8 mouse cellular contexts compared by ENCODE assay signal in genomic region chr6:134470857-134471256, GRCm38 (mm10).
DNase-seq lines count a peak whose midpoint lies in the region; ATAC-seq and TF ChIP-seq lines count a peak whose summit lies in the region.

No protein-coding gene starts in this region.

- no peaks in the 10 kb centered on the region for H3K9me3 ChIP-seq in lung, embryonic 15.5 days
- H3K9me3 ChIP-seq in stomach, postnatal 0 days (ENCODE audit: control insufficient read depth, low read length) = no peaks in the 10 kb centered on the region
- H3K9me3 ChIP-seq in hindbrain, embryonic 16.5 days (ENCODE audit: control insufficient read depth, low read length) = no peaks in the 10 kb centered on the region

- no peak overlapping the region for H3K9ac ChIP-seq in lung, embryonic 15.5 days
- H3K9ac ChIP-seq in stomach, postnatal 0 days (ENCODE audit: low read length) = no peak overlapping the region
- H3K9ac ChIP-seq in hindbrain, embryonic 16.5 days (ENCODE audit: low read depth, low read length) = no peak overlapping the region

- peak; percentile 69 for DNase-seq in layer of hippocampus, adult 11-12 months (ENCODE audit: low spot score)
- no peak for DNase-seq in layer of hippocampus, adult 9-10 months (ENCODE audit: low spot score)
- peak; percentile 72 for DNase-seq in ZHBTc4 (ENCODE audit: low read depth, low spot score)
- DNase-seq in heart, adult 11 months = peak; percentile 97
- peak; percentile 69 to 71 for DNase-seq in kidney, postnatal 25 days
- peak; percentile 74 for DNase-seq in stomach, postnatal 0 days (ENCODE audit: low spot score)

- TF ChIP-seq EP300 in stomach, postnatal 0 days (optimal IDR thresholded peaks at IDR 0.05) = no peak

- H3K4me2 ChIP-seq in lung, embryonic 15.5 days = no peak overlapping the region
- H3K4me2 ChIP-seq in stomach, postnatal 0 days (replicated peaks; ENCODE audit: low read depth) = no peak overlapping the region
- H3K4me2 ChIP-seq in hindbrain, embryonic 16.5 days (ENCODE audit: low read length) = no peak overlapping the region

- peak; percentile 86 for ATAC-seq in lung, embryonic 15.5 days (ENCODE audit: borderline replicate concordance, extremely low read depth, low FRiP score, low TSS enrichment)
- peak; percentile 70; the same call in 1 of the 2 replicates for ATAC-seq in stomach, postnatal 0 days (ENCODE audit: low FRiP score, low TSS enrichment)
- no peak; the same call in 1 of the 2 replicates for ATAC-seq in hindbrain, embryonic 16.5 days

- H3K27me3 ChIP-seq in lung, embryonic 15.5 days = no peaks in the 10 kb centered on the region
- no peaks in the 10 kb centered on the region for H3K27me3 ChIP-seq in stomach, postnatal 0 days (ENCODE audit: control insufficient read depth, insufficient read depth, low read length)
- no peaks in the 10 kb centered on the region for H3K27me3 ChIP-seq in hindbrain, embryonic 16.5 days (replicated peaks; ENCODE audit: control insufficient read depth, insufficient read depth, low read length)

- 28% methylated on average over 14 of the region's 14 CpGs for WGBS in lung, embryonic 15.5 days
- WGBS in stomach, postnatal 0 days = 45% methylated on average over 14 of the region's 14 CpGs
- WGBS in hindbrain, embryonic 16.5 days = 81% methylated on average over 14 of the region's 14 CpGs

- no peak for TF ChIP-seq CTCF in stomach, postnatal 0 days (IDR thresholded peaks at IDR 0.05; ENCODE audit: low read depth)

- peaks cover 32% of the 10 kb centered on the region for H3K36me3 ChIP-seq in lung, embryonic 15.5 days
- H3K36me3 ChIP-seq in stomach, postnatal 0 days (ENCODE audit: control insufficient read depth, insufficient read depth, low read length) = 0 out of 2 replicates have a peak, but pooled peaks cover 5% of the 10 kb centered on the region
- peaks cover 4% of the 10 kb centered on the region; the same call in 1 of the 2 replicates for H3K36me3 ChIP-seq in hindbrain, embryonic 16.5 days (ENCODE audit: control insufficient read depth, insufficient read depth, low read length)

- no peak overlapping the region for H3K4me3 ChIP-seq in lung, embryonic 15.5 days
- no peak overlapping the region for H3K4me3 ChIP-seq in stomach, postnatal 0 days (ENCODE audit: low read depth, low read length)
- no peak overlapping the region for H3K4me3 ChIP-seq in hindbrain, embryonic 16.5 days (ENCODE audit: low read length)

- peaks cover 7% of the 10 kb centered on the region for H3K4me1 ChIP-seq in lung, embryonic 15.5 days
- no peaks in the 10 kb centered on the region for H3K4me1 ChIP-seq in stomach, postnatal 0 days (replicated peaks; ENCODE audit: control insufficient read depth, insufficient read depth)
- no peaks in the 10 kb centered on the region for H3K4me1 ChIP-seq in hindbrain, embryonic 16.5 days (ENCODE audit: control insufficient read depth, insufficient read depth, low read depth, low read length)

- no peak overlapping the region for H3K27ac ChIP-seq in lung, embryonic 15.5 days
- H3K27ac ChIP-seq in stomach, postnatal 0 days (replicated peaks) = no peak overlapping the region
- H3K27ac ChIP-seq in hindbrain, embryonic 16.5 days (ENCODE audit: low read depth, low read length) = no peak overlapping the region
